27 mouse cellular contexts compared by ENCODE assay signal in the genomic region with DNA sequence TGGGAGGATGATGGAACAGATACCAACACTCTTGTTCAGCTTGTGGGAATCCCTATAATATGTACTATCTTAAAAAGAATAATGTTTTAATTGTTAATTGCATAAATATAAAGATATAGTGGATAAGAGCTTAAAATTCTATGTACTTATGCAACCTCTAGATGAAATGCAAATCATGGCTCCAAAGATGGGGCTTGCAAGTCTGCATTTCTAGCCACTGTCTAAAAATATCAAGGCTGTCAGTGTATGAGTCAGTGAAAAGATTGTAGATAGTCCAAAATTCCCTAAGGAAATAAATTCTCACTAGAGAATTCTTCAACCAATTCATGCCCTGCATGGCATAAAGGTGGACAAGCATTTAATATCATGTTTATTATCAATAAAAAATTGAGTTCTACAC.
DNase-seq lines count a peak whose midpoint lies in the region; ATAC-seq and TF ChIP-seq lines count a peak whose summit lies in the region.
"Had no signal": no experiment of that assay in that cellular context is flagged by ENCODE, and none has a peak within 500 bp of the region (broad histone marks: within the 10 kb centered on the region; RNA-seq: fewer than 3 reads in every experiment).

No protein-coding gene starts in this region.

- no peaks in the 10 kb centered on the region for H3K27me3 ChIP-seq in heart, embryonic 10.5 days (ENCODE audit: insufficient read depth, poor library complexity, severe bottlenecking)
- H3K27me3 ChIP-seq: CH12.LX; embryonic facial prominence, embryonic 12.5 days; forebrain, embryonic 13.5 days; forebrain, embryonic 15.5 days had no signal

- no peak for TF ChIP-seq CTCF in left cerebral cortex, adult 2 months (IDR thresholded peaks at IDR 0.05)

- H3K36me3 ChIP-seq in heart, embryonic 10.5 days: no peaks in the 10 kb centered on the region
- H3K36me3 ChIP-seq: embryonic facial prominence, embryonic 10.5 days; embryonic facial prominence, embryonic 12.5 days; forebrain, embryonic 15.5 days; G1E had no signal

- peak overlapping the region; percentile 90 for H3K27ac ChIP-seq in left cerebral cortex, adult 2 months
- H3K27ac ChIP-seq in heart, embryonic 10.5 days: no peak overlapping the region
- H3K27ac ChIP-seq: embryonic facial prominence, embryonic 10.5 days; embryonic facial prominence, embryonic 12.5 days; forebrain, embryonic 13.5 days; forebrain, embryonic 15.5 days had no signal

- intact Hi-C loops in left cerebral cortex, adult 2 months (cut with DNase I): loop anchor here (10.0 kb wide), 1 partner anchor 740 kb away; a partner anchor contains a TSS
- intact Hi-C loops in left cerebral cortex, postnatal 36 days (cut with DNase I): no loop called here

- no peak for DNase-seq in frontal cortex, postnatal 10 days (ENCODE audit: low spot score in 2 of 2)
- no peak for DNase-seq in left cerebral cortex, adult 2 months (ENCODE audit: extremely low spot score in 1 of 2, low spot score in 2 of 2)
- DNase-seq in left cerebral cortex, postnatal 36 days (ENCODE audit: low spot score in 2 of 2): no peak
- peak; percentile 12 for DNase-seq in right cerebral cortex, adult 18-20 months
- DNase-seq in right cerebral cortex, postnatal 25 days: no peak
- peak; percentile 71 for DNase-seq in telencephalon, adult 2 months (ENCODE audit: low read depth, low spot score)
- DNase-seq in heart, embryonic 10.5 days (ENCODE audit: low spot score): no peak
- DNase-seq: adrenal gland, adult 8-10 months; adrenal gland, postnatal 14 days; adrenal gland, postnatal 36 days; B cell, adult 2 months; cerebellum, adult 11 months; cerebellum, adult 18-20 months; cerebellum, adult 8-10 months; cerebellum, adult 9-11 months; cerebellum, postnatal 14 days; cerebellum, postnatal 36 days had no signal

- H3K4me1 ChIP-seq in heart, embryonic 10.5 days: no peaks in the 10 kb centered on the region
- H3K4me1 ChIP-seq: embryonic facial prominence, embryonic 10.5 days; embryonic facial prominence, embryonic 12.5 days; forebrain, embryonic 13.5 days; forebrain, embryonic 15.5 days had no signal

- no peak overlapping the region for H3K4me3 ChIP-seq in left cerebral cortex, adult 2 months
- H3K4me3 ChIP-seq in heart, embryonic 10.5 days: no peak overlapping the region
- H3K4me3 ChIP-seq: embryonic facial prominence, embryonic 10.5 days; embryonic facial prominence, embryonic 12.5 days; forebrain, embryonic 13.5 days; forebrain, embryonic 15.5 days had no signal

- peak; percentile 99 for ATAC-seq in frontal cortex, adult (ENCODE audit: low TSS enrichment)
- ATAC-seq: activated CD4-positive, CD25-positive, alpha-beta regulatory T cell, adult 4 months; CD4-positive, CD25-positive, alpha-beta regulatory T cell, adult 4 months; forebrain, embryonic 13.5 days; forebrain, embryonic 15.5 days; Patski had no signal

- no peaks in the 10 kb centered on the region for H3K9me3 ChIP-seq in heart, embryonic 10.5 days
- H3K9me3 ChIP-seq: embryonic facial prominence, embryonic 10.5 days; embryonic facial prominence, embryonic 12.5 days; forebrain, embryonic 13.5 days; forebrain, embryonic 15.5 days; G1E had no signal

Comparison
In these comparisons a context has a peak if more than half of its experiments do, and no peak if none do; other contexts are left out.
1. DNase-seq: peak in right cerebral cortex, adult 18-20 months (single experiment) and telencephalon, adult 2 months (single experiment); none in frontal cortex, postnatal 10 days (0 of 2), left cerebral cortex, adult 2 months (0 of 2), left cerebral cortex, postnatal 36 days (0 of 2), right cerebral cortex, postnatal 25 days (single experiment) and heart, embryonic 10.5 days (single experiment).